Mouse (Mus musculus) E14TG2a.4 (cell line): ENCODE data around the gene Zfyve28.

ENCODE experiments used
- CTCF ChIP-seq: conservative IDR thresholded peaks from 2 replicates; pipeline ENCODE4 v1.5.1; 2014; ENCODE audit warnings: low read length
- NANOG ChIP-seq: IDR thresholded peaks from 2 replicates; pipeline ENCODE4 v1.6.1; 2014; ENCODE audit warnings: borderline replicate concordance, low read length, mixed read lengths
- POU5F1 ChIP-seq: IDR thresholded peaks from 2 replicates; pipeline ENCODE4 v1.6.1; 2014; ENCODE audit warnings: low read length, borderline replicate concordance

- TF ChIP-seq CTCF (no peak), POU5F1 (no peak), NANOG (no peak)
These were observed 99.4 kb downstream of the Zfyve28 start for GRCm38 (mm10) chr5:34188856-34189255.
